Mouse (Mus musculus): ENCODE measurements around the gene Ifitm6.
"Not testable (repeated sequence)": the region's sequence is repeated elsewhere in the genome, so short reads cannot be mapped to it uniquely, and the experiment has no call there.

The Ifitm6 gene

GRCm38 (mm10) chr7:141041661-141042060 lies 23.9 kb upstream of the Ifitm6 start:
- no peak for DNase-seq (ENCODE audit: low spot score in 2 of 2)

GRCm38 (mm10) chr7:141040867-141041606 lies 23.3 kb upstream of the Ifitm6 start:
- no peak for DNase-seq (ENCODE audit: low spot score in 2 of 2)

- DNase-seq (ENCODE audit: low spot score in 2 of 2): no peak
These were observed 21.8 kb upstream of the Ifitm6 start for GRCm38 (mm10) chr7:141039386-141040107.

- DNase-seq (ENCODE audit: low spot score in 2 of 2): no peak
These were observed 20.6 kb upstream of the Ifitm6 start for GRCm38 (mm10) chr7:141038090-141039032.

- DNase-seq (ENCODE audit: low spot score in 2 of 2): not testable (repeated sequence)
These were observed 18.9 kb upstream of the Ifitm6 start for GRCm38 (mm10) chr7:141036624-141037023.

- DNase-seq (ENCODE audit: low spot score in 2 of 2): no peak
These were observed 14.9 kb upstream of the Ifitm6 start for GRCm38 (mm10) chr7:141032458-141033167.

GRCm38 (mm10) chr7:141030390-141030789 lies 12.7 kb upstream of the Ifitm6 start:
- no peak for DNase-seq (ENCODE audit: low spot score in 2 of 2)

- no peak for DNase-seq (ENCODE audit: low spot score in 2 of 2)
These were observed 11.1 kb upstream of the Ifitm6 start, which contains the start of gene Gm17387 for GRCm38 (mm10) chr7:141028831-141029230. Gene Gm17387 (plus strand): TSS chr7:141029131.

- no peak for DNase-seq (ENCODE audit: low spot score in 2 of 2)
These were observed 9.0 kb upstream of the Ifitm6 start for GRCm38 (mm10) chr7:141026740-141027098.

- no peak for DNase-seq (ENCODE audit: low spot score in 2 of 2)
These were observed 8.5 kb upstream of the Ifitm6 start for GRCm38 (mm10) chr7:141026097-141026739.

GRCm38 (mm10) chr7:141024865-141025838 lies 7.4 kb upstream of the Ifitm6 start:
- no peak for DNase-seq (ENCODE audit: low spot score in 2 of 2)

- no peak for DNase-seq (ENCODE audit: low spot score in 2 of 2)
These were observed 4.0 kb upstream of the Ifitm6 start for GRCm38 (mm10) chr7:141021489-141022449.

- DNase-seq (ENCODE audit: low spot score in 2 of 2): no peak
These were observed 1.3 kb upstream of the Ifitm6 start for GRCm38 (mm10) chr7:141019028-141019427.

GRCm38 (mm10) chr7:141016707-141017697 lies 722 bp downstream of the Ifitm6 start:
- no peak for DNase-seq (ENCODE audit: low spot score in 2 of 2)

- DNase-seq (ENCODE audit: low spot score in 2 of 2): no peak
These were observed 6.4 kb downstream of the Ifitm6 start for GRCm38 (mm10) chr7:141011238-141011770.

- no peak for DNase-seq (ENCODE audit: low spot score in 2 of 2)
These were observed 7.1 kb downstream of the Ifitm6 start, which contains the start of gene Ifitm3 for GRCm38 (mm10) chr7:141010593-141010992. Gene Ifitm3 (minus strand): TSS chr7:141010770.

- DNase-seq (ENCODE audit: low spot score in 2 of 2): no peak
These were observed 8.1 kb downstream of the Ifitm6 start for GRCm38 (mm10) chr7:141009665-141010064.
